ENCODE assay signal across 9 mouse cellular contexts in the genomic region with DNA sequence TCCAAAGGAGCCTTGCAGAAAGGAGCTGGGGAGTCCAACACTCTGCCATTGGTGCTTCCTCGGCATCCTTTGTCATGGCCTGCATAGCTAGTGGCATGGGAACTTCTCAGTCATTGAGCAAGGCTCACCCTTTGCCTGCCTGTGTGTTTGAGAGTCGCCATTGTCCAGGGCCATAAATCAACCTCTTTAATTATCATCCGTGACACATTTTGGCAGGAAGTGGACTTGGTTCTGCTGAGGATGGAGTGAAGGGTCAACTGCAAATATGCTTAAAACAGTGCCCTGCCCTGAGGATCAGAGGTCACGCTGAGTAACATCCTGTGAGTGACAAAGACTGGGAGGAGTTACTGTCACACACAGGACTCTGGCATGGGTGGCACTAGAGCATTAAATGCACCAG.
DNase-seq lines count a peak whose midpoint lies in the region; ATAC-seq lines count a peak whose summit lies in the region.
"Had no signal": no experiment of that assay in that cellular context is flagged by ENCODE, and none has a peak within 500 bp of the region (broad histone marks: within the 10 kb centered on the region; RNA-seq: fewer than 3 reads in every experiment).

No protein-coding gene starts in this region.

- no peaks in the 10 kb centered on the region for H3K9me3 ChIP-seq in midbrain, embryonic 10.5 days (replicated peaks)
- H3K9me3 ChIP-seq in midbrain, embryonic 14.5 days (ENCODE audit: control insufficient read depth, low read length) = no peaks in the 10 kb centered on the region
- no peaks in the 10 kb centered on the region for H3K9me3 ChIP-seq in liver, embryonic 15.5 days (replicated peaks)
- no peaks in the 10 kb centered on the region for H3K9me3 ChIP-seq in forebrain, embryonic 14.5 days (replicated peaks; ENCODE audit: control insufficient read depth, low read length)
- H3K9me3 ChIP-seq: embryonic facial prominence, embryonic 13.5 days had no signal

- no peak for DNase-seq in midbrain, embryonic 10.5 days (ENCODE audit: low spot score)
- no peak for DNase-seq in midbrain, embryonic 14.5 days
- peak; percentile 36 for DNase-seq in kidney, adult 18-20 months
- DNase-seq in gastrocnemius, postnatal 10 days = no peak
- no peak for DNase-seq in gastrocnemius, postnatal 36 days
- DNase-seq in forebrain, embryonic 14.5 days (ENCODE audit: low spot score) = no peak
- DNase-seq: gastrocnemius, postnatal 25 days had no signal

- no peak overlapping the region for H3K4me2 ChIP-seq in midbrain, embryonic 14.5 days (ENCODE audit: low read length)
- H3K4me2 ChIP-seq in liver, embryonic 15.5 days = no peak overlapping the region
- no peak overlapping the region for H3K4me2 ChIP-seq in forebrain, embryonic 14.5 days (ENCODE audit: low read length)
- H3K4me2 ChIP-seq: embryonic facial prominence, embryonic 13.5 days had no signal

- H3K36me3 ChIP-seq in midbrain, embryonic 10.5 days = no peaks in the 10 kb centered on the region
- H3K36me3 ChIP-seq in midbrain, embryonic 14.5 days (ENCODE audit: control insufficient read depth, insufficient read depth, low read length) = no peaks in the 10 kb centered on the region
- no peaks in the 10 kb centered on the region for H3K36me3 ChIP-seq in liver, embryonic 15.5 days (replicated peaks)
- no peaks in the 10 kb centered on the region for H3K36me3 ChIP-seq in forebrain, embryonic 14.5 days (ENCODE audit: control insufficient read depth, insufficient read depth, low read length)
- H3K36me3 ChIP-seq: embryonic facial prominence, embryonic 13.5 days had no signal

- intact Hi-C loops in gastrocnemius, postnatal 36 days (cut with DNase I) = no loop called here

- no peak overlapping the region for H3K9ac ChIP-seq in midbrain, embryonic 14.5 days (replicated peaks; ENCODE audit: low read length)
- H3K9ac ChIP-seq in liver, embryonic 15.5 days = no peak overlapping the region
- H3K9ac ChIP-seq in forebrain, embryonic 14.5 days (ENCODE audit: low read length) = no peak overlapping the region
- H3K9ac ChIP-seq: embryonic facial prominence, embryonic 13.5 days had no signal

- no peak overlapping the region for H3K4me3 ChIP-seq in midbrain, embryonic 10.5 days
- no peak overlapping the region for H3K4me3 ChIP-seq in midbrain, embryonic 14.5 days (replicated peaks; ENCODE audit: low read depth, low read length)
- no peak overlapping the region for H3K4me3 ChIP-seq in liver, embryonic 15.5 days (replicated peaks)
- H3K4me3 ChIP-seq in forebrain, embryonic 14.5 days (ENCODE audit: low read depth, low read length) = no peak overlapping the region
- H3K4me3 ChIP-seq: embryonic facial prominence, embryonic 13.5 days had no signal

- H3K27me3 ChIP-seq in midbrain, embryonic 10.5 days (ENCODE audit: low read depth, poor library complexity, severe bottlenecking) = no peaks in the 10 kb centered on the region
- no peaks in the 10 kb centered on the region for H3K27me3 ChIP-seq in midbrain, embryonic 14.5 days (ENCODE audit: control insufficient read depth, insufficient read depth, low read length)
- H3K27me3 ChIP-seq in liver, embryonic 15.5 days = no peaks in the 10 kb centered on the region
- no peaks in the 10 kb centered on the region for H3K27me3 ChIP-seq in forebrain, embryonic 14.5 days (replicated peaks; ENCODE audit: control insufficient read depth, insufficient read depth, low read length)
- H3K27me3 ChIP-seq: embryonic facial prominence, embryonic 13.5 days had no signal

- peak overlapping the region; percentile 23; the same call in 1 of the 2 replicates for H3K27ac ChIP-seq in midbrain, embryonic 10.5 days (replicated peaks)
- no peak overlapping the region for H3K27ac ChIP-seq in midbrain, embryonic 14.5 days (replicated peaks; ENCODE audit: low read depth, low read length)
- no peak overlapping the region for H3K27ac ChIP-seq in liver, embryonic 15.5 days (replicated peaks)
- no peak overlapping the region for H3K27ac ChIP-seq in forebrain, embryonic 14.5 days (ENCODE audit: low read depth, low read length)
- H3K27ac ChIP-seq: embryonic facial prominence, embryonic 13.5 days had no signal

- no peak for ATAC-seq in midbrain, embryonic 14.5 days (ENCODE audit: low FRiP score, low TSS enrichment)
- 0 out of 2 replicates have a peak, but pooled peaks have one; percentile 18 for ATAC-seq in liver, embryonic 15.5 days (ENCODE audit: insufficient read depth)
- ATAC-seq in forebrain, embryonic 14.5 days = no peak

- peaks cover 15% of the 10 kb centered on the region for H3K4me1 ChIP-seq in midbrain, embryonic 10.5 days
- no peaks in the 10 kb centered on the region for H3K4me1 ChIP-seq in midbrain, embryonic 14.5 days (ENCODE audit: control insufficient read depth, insufficient read depth, low read length)
- H3K4me1 ChIP-seq in liver, embryonic 15.5 days (replicated peaks) = no peaks in the 10 kb centered on the region
- H3K4me1 ChIP-seq in forebrain, embryonic 14.5 days (ENCODE audit: control insufficient read depth, insufficient read depth, low read length) = no peaks in the 10 kb centered on the region
- H3K4me1 ChIP-seq: embryonic facial prominence, embryonic 13.5 days had no signal

- 67% methylated on average over 4 of the region's 4 CpGs for WGBS in midbrain, embryonic 10.5 days
- WGBS in midbrain, embryonic 14.5 days = 68% methylated on average over 4 of the region's 4 CpGs
- 29% methylated on average over 4 of the region's 4 CpGs for WGBS in liver, embryonic 15.5 days (ENCODE audit: insufficient replicate concordance)
- WGBS in forebrain, embryonic 14.5 days = 69% methylated on average over 4 of the region's 4 CpGs
